Mouse (Mus musculus) heart, postnatal 0 days (tissue): ENCODE measurements around the gene Adprhl2. TPM values are rescaled to one million over a fixed set of nuclear protein-coding genes. Genes with fewer than 3 reads are reported as not detected.

ENCODE experiments used
- ATAC-seq: fragments of 200-750 bp; cut with Nextera tagmentation; 2 replicates; pipeline ENCODE4 v1.8.0; 2017; ENCODE audit warnings: low read depth, moderate number of reproducible peaks, moderate library complexity; ENCODE audit not compliant: insufficient read depth
- DNase-seq: peaks from one replicate; pipeline ENCODE4 v3.0.0-alpha.2; 2016; ENCODE audit warnings: low spot score
- H3K27ac ChIP-seq: fragments of 300-500 bp; sonication (generic); 2 replicates; pipeline ENCODE4 v1.5.1; 2014; ENCODE audit warnings: low read depth, mild to moderate bottlenecking
- H3K27me3 ChIP-seq: fragments of 300-500 bp; sonication (generic); 2 replicates; pipeline ENCODE4 v1.6.1; 2014; ENCODE audit warnings: low read length, mixed read lengths; ENCODE audit not compliant: control insufficient read depth, insufficient read depth
- H3K36me3 ChIP-seq: fragments of 300-500 bp; sonication (generic); replicated peaks from 2 replicates; pipeline ENCODE4 v1.6.1; 2014; ENCODE audit warnings: low read length, mixed read lengths; ENCODE audit not compliant: control insufficient read depth, insufficient read depth
- H3K4me1 ChIP-seq: fragments of 300-500 bp; sonication (generic); 2 replicates; pipeline ENCODE4 v1.6.1; 2014; ENCODE audit warnings: antibody characterized with exemption; ENCODE audit not compliant: control insufficient read depth, insufficient read depth
- H3K4me2 ChIP-seq: fragments of 300-500 bp; sonication (generic); 2 replicates; pipeline ENCODE4 v1.6.1; 2014; ENCODE audit warnings: low read depth, mild to moderate bottlenecking, low read length, moderate library complexity
- H3K4me3 ChIP-seq: fragments of 300-500 bp; sonication (generic); 2 replicates; pipeline ENCODE4 v1.5.1; 2014; ENCODE audit warnings: low read depth, low read length
- H3K9ac ChIP-seq: fragments of 300-500 bp; sonication (generic); replicated peaks from 2 replicates; pipeline ENCODE4 v1.6.1; 2014; ENCODE audit warnings: low read depth, low read length, mixed read lengths
- H3K9me3 ChIP-seq: fragments of 300-500 bp; sonication (generic); replicated peaks from 2 replicates; pipeline ENCODE4 v1.6.1; 2016; ENCODE audit warnings: low read length; ENCODE audit not compliant: control insufficient read depth
- CTCF ChIP-seq: IDR thresholded peaks from 2 replicates; pipeline ENCODE4 v1.5.1; 2016; ENCODE audit warnings: antibody characterized with exemption, control low read depth, low read depth
- EP300 ChIP-seq: IDR thresholded peaks from 2 replicates; pipeline ENCODE4 v1.6.1; 2016; ENCODE audit warnings: antibody characterized with exemption, low read depth
- WGBS: fragments of 180-500 bp; shearing (Covaris S2); extraction: QIAGEN DNeasy Blood & Tissue Kit; methylation state at CpG from one replicate; pipeline ENCODE4 v1.1.7; 2014; 5-methylcytosine and 5-hydroxymethylcytosine counted together
- polyA plus RNA-seq: library from polyadenylated mRNA; unstranded; fragments of >200 nt; fragmentation: Nextera tagmentation; extraction: Ambion mirVana; gene quantifications from 2 replicates; pipeline ENCODE4 v1.2.1, GENCODE M21; 2015
- total RNA-seq: library from RNA; depleted of rRNA; stranded (reverse); fragments of >200 nt; gene quantifications from 2 replicates; pipeline ENCODE4 v1.2.3, GENCODE M21; 2014; ENCODE audit warnings: low replicate concordance; rRNA removed

The Adprhl2 gene
- total RNA-seq: 26.8 and 30.2 TPM in 2 replicates
- polyA plus RNA-seq: 23.2 and 26.1 TPM in 2 replicates

- H3K27ac ChIP-seq: peak within 1 kb of the TSS; percentile 54
- H3K9me3 ChIP-seq: no peaks in the 10 kb centered on the region
- TF ChIP-seq EP300: peak; percentile 86; the same call in 1 of the 2 replicates
- TF ChIP-seq CTCF: peak; percentile 100
- ATAC-seq (peak; percentile 85), DNase-seq (peak; percentile 93)
- H3K4me1 ChIP-seq: 0 out of 2 replicates have a peak, but pooled peaks cover 4% of the 10 kb centered on the region
- H3K4me3 ChIP-seq: peak within 1 kb of the TSS; percentile 70
- H3K36me3 ChIP-seq: peaks cover 21% of the 10 kb centered on the region
- peak within 1 kb of the TSS; percentile 80 for H3K9ac ChIP-seq
- peak within 1 kb of the TSS; percentile 83 for H3K4me2 ChIP-seq
- H3K27me3 ChIP-seq: 0 out of 2 replicates have a peak, but pooled peaks cover 12% of the 10 kb centered on the region
- under 1% methylated on average over 72 of the region's 80 CpGs for WGBS
Observed at GRCm38 (mm10) chr4:126321111-126321853, at the start of gene Adprhl2. TSS of gene Adprhl2 (minus strand) at chr4:126321703.

- H3K9me3 ChIP-seq: no peaks in the 10 kb centered on the region
- TF ChIP-seq EP300 (no peak), CTCF (no peak)
- ATAC-seq: no peak
- H3K4me1 ChIP-seq: no peaks in the 10 kb centered on the region
- DNase-seq: no peak
- 100% methylated on average over 1 of the region's 1 CpGs for WGBS
- H3K27me3 ChIP-seq: no peaks in the 10 kb centered on the region
- H3K36me3 ChIP-seq: peaks cover 56% of the 10 kb centered on the region
- H3K4me2 ChIP-seq: no peak overlapping the region
- no peak overlapping the region for H3K27ac ChIP-seq
- no peak overlapping the region for H3K9ac ChIP-seq
- H3K4me3 ChIP-seq: no peak overlapping the region
Observed at GRCm38 (mm10) chr4:126360069-126360468, 38.6 kb upstream of the Adprhl2 start.

- Histone ChIP-seq H3K9ac (no peak overlapping the region), H3K36me3 (peaks cover 44% of the 10 kb centered on the region)
- 65% methylated on average over 4 of the region's 4 CpGs for WGBS
Observed at GRCm38 (mm10) chr4:126343451-126343850, 21.9 kb upstream of the Adprhl2 start.

GRCm38 (mm10) chr4:126339461-126339860 lies 18.0 kb upstream of the Adprhl2 start:
- 54% methylated on average over 4 of the region's 4 CpGs for WGBS
- DNase-seq: no peak

More at GRCm38 (mm10) chr4:126343451-126343850, 21.9 kb upstream of the Adprhl2 start:
- DNase-seq: no peak
- ATAC-seq: no peak
- no peaks in the 10 kb centered on the region for H3K4me1 ChIP-seq
- no peak overlapping the region for H3K27ac ChIP-seq
- no peak overlapping the region for H3K4me2 ChIP-seq
- no peak for TF ChIP-seq EP300
- no peak for TF ChIP-seq CTCF
- H3K4me3 ChIP-seq: no peak overlapping the region
- H3K27me3 ChIP-seq: no peaks in the 10 kb centered on the region
- H3K9me3 ChIP-seq: no peaks in the 10 kb centered on the region

GRCm38 (mm10) chr4:126332358-126332757 lies 10.9 kb upstream of the Adprhl2 start:
- H3K9me3 ChIP-seq: no peaks in the 10 kb centered on the region
- no peaks in the 10 kb centered on the region for H3K36me3 ChIP-seq
- WGBS: 54% methylated on average over 3 of the region's 3 CpGs
- H3K4me3 ChIP-seq: no peak overlapping the region
- H3K4me2 ChIP-seq: no peak overlapping the region
- no peak overlapping the region for H3K9ac ChIP-seq
- no peak overlapping the region for H3K27ac ChIP-seq
- TF ChIP-seq CTCF (peak; percentile 26), EP300 (no peak)
- ATAC-seq (no peak), DNase-seq (no peak)
- H3K4me1 ChIP-seq: no peaks in the 10 kb centered on the region
- H3K27me3 ChIP-seq: no peaks in the 10 kb centered on the region

More at GRCm38 (mm10) chr4:126339461-126339860, 18.0 kb upstream of the Adprhl2 start:
- Histone ChIP-seq H3K4me3 (no peak overlapping the region), H3K27me3 (no peaks in the 10 kb centered on the region), H3K9ac (no peak overlapping the region), H3K4me2 (no peak overlapping the region), H3K4me1 (no peaks in the 10 kb centered on the region), H3K27ac (no peak overlapping the region), H3K9me3 (no peaks in the 10 kb centered on the region), H3K36me3 (peaks cover 22% of the 10 kb centered on the region)
- no peak for ATAC-seq
- no peak for TF ChIP-seq EP300
- TF ChIP-seq CTCF: no peak
